Mouse (Mus musculus) bone marrow macrophage, adult 2 months (primary cell): ENCODE results near the gene Pip5k1c.

Experiments used
- CTCF ChIP-seq: IDR thresholded peaks from 2 replicates; pipeline ENCODE4 v1.5.1; 2012; ENCODE audit warnings: low read depth, mild to moderate bottlenecking, low read length, moderate library complexity
- POLR2A ChIP-seq: IDR thresholded peaks from 2 replicates; pipeline ENCODE4 v1.6.1; 2012; ENCODE audit warnings: mild to moderate bottlenecking, low read depth, low read length, borderline replicate concordance

- TF ChIP-seq CTCF, result no peak
- TF ChIP-seq POLR2A, result no peak
Observed at GRCm38 (mm10) chr10:81306173-81306668, 13.5 kb downstream of the Pip5k1c start.
